Mouse (Mus musculus): ENCODE results near the gene Krtap28-10.

GRCm38 (mm10) chr1:83034509-83034908 is 7.8 kb downstream of the Krtap28-10 start:
- no peak for TF ChIP-seq CTCF (IDR thresholded peaks at IDR 0.05; ENCODE audit: borderline replicate concordance, control insufficient read depth, extremely low read depth, insufficient read depth, low read length, poor library complexity)
- TF ChIP-seq POLR2A (IDR thresholded peaks at IDR 0.05; ENCODE audit: control insufficient read depth, extremely low read depth, insufficient read depth, low read length, poor library complexity), result no peak

All from thymus, adult 2 months (tissue).